ENCODE assay signal across 19 mouse cellular contexts in the genomic region with DNA sequence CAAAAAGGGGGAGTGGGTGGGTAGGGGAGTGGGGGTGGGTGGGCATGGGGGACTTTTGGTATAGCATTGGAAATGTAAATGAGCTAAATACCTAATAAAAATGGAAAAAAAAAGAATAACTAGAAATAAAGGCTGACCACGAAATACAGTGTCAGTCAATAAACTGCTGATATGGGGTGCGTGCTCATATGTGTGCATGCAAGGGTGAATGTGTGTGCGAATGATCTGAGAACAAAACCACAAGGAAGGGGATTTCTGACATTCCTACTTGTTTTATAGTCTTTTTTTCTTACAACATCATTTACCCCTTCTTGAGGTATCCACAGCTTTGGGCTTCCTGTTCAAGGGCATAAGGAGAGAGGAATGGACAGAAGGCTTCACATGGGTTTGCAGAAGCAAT.
A peak's percentile ranks its signal among the peaks of the same experiment; 100 is the strongest.
DNase-seq lines count a peak whose midpoint lies in the region; TF ChIP-seq lines count a peak whose summit lies in the region.
"Had no signal": no experiment of that assay in that cellular context is flagged by ENCODE, and none has a peak within 500 bp of the region (broad histone marks: within the 10 kb centered on the region; RNA-seq: fewer than 3 reads in every experiment).

No protein-coding gene starts in this region.

- no peak overlapping the region for H3K27ac ChIP-seq in MEL (ENCODE audit: control insufficient read depth, low read depth, low read length)

- H3K9ac ChIP-seq in MEL (ENCODE audit: control insufficient read depth, low read depth, low read length, poor library complexity, severe bottlenecking) = no peak overlapping the region

- peaks cover 0 to 3% of the 10 kb centered on the region in 2 experiments; a peak in 1 of 4 replicates for H3K36me3 ChIP-seq in MEL (ENCODE audit: control insufficient read depth in 1 of 2, insufficient read depth in 2 of 2, low read length in 2 of 2)
- H3K36me3 ChIP-seq: G1E had no signal

- TF ChIP-seq RAD21 in MEL (IDR thresholded peaks at IDR 0.05; ENCODE audit: low read depth, low read length) = no peak

- no peak overlapping the region for H3K4me3 ChIP-seq in MEL (ENCODE audit: control insufficient read depth in 1 of 2, insufficient read depth in 1 of 2, low read depth in 2 of 2, low read length in 2 of 2)

- H3K9me3 ChIP-seq in MEL (replicated peaks; ENCODE audit: insufficient read depth, low read length) = no peaks in the 10 kb centered on the region
- H3K9me3 ChIP-seq: G1E had no signal

- peaks cover 2 to 3% of the 10 kb centered on the region in 2 experiments; a peak in 2 of 4 replicates for H3K4me1 ChIP-seq in MEL (ENCODE audit: control insufficient read depth in 1 of 2, insufficient read depth in 2 of 2, low read length in 2 of 2)

- no peaks in the 10 kb centered on the region for H3K27me3 ChIP-seq in MEL (ENCODE audit: control insufficient read depth in 1 of 2, insufficient read depth in 2 of 2, low read length in 2 of 2)
- H3K27me3 ChIP-seq: CH12.LX, Patski had no signal

- DNase-seq in MEL (ENCODE audit: low read depth, low spot score) (peak; percentile 32), MEL-GATA-1-ER (ENCODE audit: extremely low read depth, low read depth) (peak; percentile 11)
- DNase-seq in layer of hippocampus, adult 11-12 months (ENCODE audit: low spot score) = no peak
- no peak for DNase-seq in left cerebral cortex, postnatal 25 days (ENCODE audit: low spot score in 2 of 2)
- DNase-seq: adrenal gland, adult 2 months; adrenal gland, adult 8-10 months; adrenal gland, postnatal 10 days; adrenal gland, postnatal 14 days; adrenal gland, postnatal 25 days; adrenal gland, postnatal 36 days; B cell, adult 2 months; cerebellum, adult 11 months; cerebellum, adult 11-12 months; cerebellum, adult 18-20 months; cerebellum, adult 2 months; cerebellum, adult 8-10 months had no signal

- no peaks in the 10 kb centered on the region for H3K79me2 ChIP-seq in MEL (ENCODE audit: control insufficient read depth, insufficient read depth, low read length, poor library complexity)

- no peak for TF ChIP-seq POLR2A in MEL (IDR thresholded peaks at IDR 0.05; ENCODE audit: control insufficient read depth in 1 of 2, insufficient read depth in 1 of 2, low read depth in 1 of 2, low read length in 2 of 2, poor library complexity in 1 of 2)

- peak; percentile 51 to 66 for TF ChIP-seq EP300 in MEL (IDR thresholded peaks at IDR 0.05; ENCODE audit: low read depth in 1 of 2, low read length in 2 of 2)

- intact Hi-C loops in left cerebral cortex, postnatal 25 days (cut with DNase I) = no loop called here

- TF ChIP-seq CTCF in MEL (IDR thresholded peaks at IDR 0.05 in 2 of 3, conservative IDR thresholded peaks at IDR 0.05 in 1 of 3; ENCODE audit: control insufficient read depth in 1 of 3, insufficient read depth in 1 of 3, low read depth in 2 of 3, low read length in 3 of 3, poor library complexity in 1 of 3, severe bottlenecking in 1 of 3) = no peak

TF ChIP-seq in MEL, 35 proteins besides CTCF, POLR2A, EP300 and RAD21:
- TF ChIP-seq POLR2AphosphoS5 (IDR thresholded peaks at IDR 0.05; ENCODE audit: borderline replicate concordance, low read depth, low read length) (no peak), GATA1 (IDR thresholded peaks at IDR 0.05; ENCODE audit: low read depth, low read length) (peak; percentile 54), RCOR1 (IDR thresholded peaks at IDR 0.05; ENCODE audit: low read depth, low read length) (peak; percentile 54), MXI1 (IDR thresholded peaks at IDR 0.05; ENCODE audit: low read depth, low read length) (no peak), ZNF384 (IDR thresholded peaks at IDR 0.05; ENCODE audit: low read depth, low read length) (peak; percentile 57; the same call in 1 of the 2 replicates), MAFK (IDR thresholded peaks at IDR 0.05; ENCODE audit: borderline replicate concordance, low read depth, low read length) (no peak), TAL1 (IDR thresholded peaks at IDR 0.05; ENCODE audit: low read length) (peak; percentile 41), TCF12 (IDR thresholded peaks at IDR 0.05; ENCODE audit: low read depth, low read length) (peak; percentile 65; the same call in 1 of the 2 replicates)
TF ChIP-seq in MEL: peak in this region for 5.

Comparison
In these comparisons a context has a peak if more than half of its experiments do, and no peak if none do; other contexts are left out.
1. DNase-seq: peak in MEL (single experiment) and MEL-GATA-1-ER (single experiment); none in layer of hippocampus, adult 11-12 months (single experiment) and left cerebral cortex, postnatal 25 days (0 of 2).